Mouse (Mus musculus) midbrain, embryonic 12.5 days (tissue): ENCODE data around the gene Lyg1. TPM values are rescaled to one million over a fixed set of nuclear protein-coding genes. Genes with fewer than 3 reads are reported as not detected.
"Not testable (repeated sequence)": the region's sequence is repeated elsewhere in the genome, so short reads cannot be mapped to it uniquely, and the experiment has no call there.

ENCODE experiments used
- ATAC-seq: fragments of 200-750 bp; cut with Nextera tagmentation; 2 replicates; pipeline ENCODE4 v1.8.0; 2017; ENCODE audit warnings: low read depth, moderate TSS enrichment, moderate library complexity; ENCODE audit not compliant: low FRiP score
- H3K27ac ChIP-seq: fragments of 300-500 bp; sonication (generic); replicated peaks from 2 replicates; pipeline ENCODE4 v1.5.1; 2016; ENCODE audit warnings: mild to moderate bottlenecking
- H3K27me3 ChIP-seq: fragments of 300-500 bp; sonication (generic); 2 replicates; pipeline ENCODE4 v1.6.1; 2016; ENCODE audit warnings: mild to moderate bottlenecking
- H3K36me3 ChIP-seq: fragments of 300-500 bp; sonication (generic); 2 replicates; pipeline ENCODE4 v1.6.1; 2016
- H3K4me1 ChIP-seq: fragments of 300-500 bp; sonication (generic); 2 replicates; pipeline ENCODE4 v1.6.1; 2016
- H3K4me2 ChIP-seq: fragments of 300-500 bp; sonication (generic); replicated peaks from 2 replicates; pipeline ENCODE4 v1.6.1; 2016; ENCODE audit warnings: mild to moderate bottlenecking, moderate library complexity
- H3K4me3 ChIP-seq: fragments of 300-500 bp; sonication (generic); 2 replicates; pipeline ENCODE4 v1.5.1; 2016; ENCODE audit warnings: mild to moderate bottlenecking
- H3K9ac ChIP-seq: fragments of 300-500 bp; sonication (generic); replicated peaks from 2 replicates; pipeline ENCODE4 v1.6.1; 2016; ENCODE audit warnings: mild to moderate bottlenecking, moderate library complexity
- H3K9me3 ChIP-seq: fragments of 300-500 bp; sonication (generic); 2 replicates; pipeline ENCODE4 v1.6.1; 2016; ENCODE audit warnings: mild to moderate bottlenecking
- WGBS: fragments of 180-500 bp; shearing (Covaris S2); methylation state at CpG from one replicate; pipeline ENCODE4 v1.1.7; 2016; 5-methylcytosine and 5-hydroxymethylcytosine counted together
- polyA plus RNA-seq: library from polyadenylated mRNA; unstranded; fragments of >200 nt; fragmentation: Nextera tagmentation; extraction: Ambion mirVana; gene quantifications from 2 replicates; pipeline ENCODE4 v1.2.1, GENCODE M21; 2016

Gene Lyg1
- polyA plus RNA-seq, 1 experiment from 2014 or later = not detected

DNA sequence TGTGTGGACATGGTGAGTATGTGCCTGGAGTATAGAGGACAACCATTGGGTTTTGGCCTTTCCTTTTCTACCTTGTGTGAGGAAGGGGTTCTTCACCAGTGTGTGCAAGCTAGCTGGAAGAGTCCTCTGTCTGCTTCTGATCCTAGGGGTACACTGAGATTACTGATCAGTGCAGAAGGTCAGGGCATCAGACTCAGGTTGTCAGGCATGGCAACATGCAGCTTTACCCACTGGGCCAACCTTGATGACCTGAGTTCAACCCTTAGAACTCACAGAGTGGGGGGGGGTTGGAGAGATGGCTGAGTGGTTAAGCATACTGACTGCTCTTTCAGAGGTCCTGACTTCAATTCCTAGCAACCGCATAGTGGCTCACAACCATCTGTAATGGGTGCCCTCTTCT lies 26.8 kb upstream of the Lyg1 start:
- no peaks in the 10 kb centered on the region for H3K4me1 ChIP-seq
- no peak overlapping the region for H3K27ac ChIP-seq
- no peaks in the 10 kb centered on the region for H3K9me3 ChIP-seq
- peaks cover 40% of the 10 kb centered on the region for H3K36me3 ChIP-seq
- ATAC-seq = no peak
- H3K9ac ChIP-seq = no peak overlapping the region
- H3K4me3 ChIP-seq = no peak overlapping the region
- no peaks in the 10 kb centered on the region for H3K27me3 ChIP-seq
- no peak overlapping the region for H3K4me2 ChIP-seq
- 95% methylated on average over 1 of the region's 1 CpGs for WGBS

GRCm38 (mm10) chr1:37977303-37977702 lies 19.7 kb upstream of the Lyg1 start:
- ATAC-seq = no peak
- no peak overlapping the region for H3K4me2 ChIP-seq
- no peak overlapping the region for H3K9ac ChIP-seq
- WGBS = 92% methylated on average over 7 of the region's 7 CpGs
- no peaks in the 10 kb centered on the region for H3K36me3 ChIP-seq
- H3K9me3 ChIP-seq = no peaks in the 10 kb centered on the region
- no peak overlapping the region for H3K27ac ChIP-seq
- H3K4me1 ChIP-seq = no peaks in the 10 kb centered on the region
- no peak overlapping the region for H3K4me3 ChIP-seq
- H3K27me3 ChIP-seq = no peaks in the 10 kb centered on the region

DNA sequence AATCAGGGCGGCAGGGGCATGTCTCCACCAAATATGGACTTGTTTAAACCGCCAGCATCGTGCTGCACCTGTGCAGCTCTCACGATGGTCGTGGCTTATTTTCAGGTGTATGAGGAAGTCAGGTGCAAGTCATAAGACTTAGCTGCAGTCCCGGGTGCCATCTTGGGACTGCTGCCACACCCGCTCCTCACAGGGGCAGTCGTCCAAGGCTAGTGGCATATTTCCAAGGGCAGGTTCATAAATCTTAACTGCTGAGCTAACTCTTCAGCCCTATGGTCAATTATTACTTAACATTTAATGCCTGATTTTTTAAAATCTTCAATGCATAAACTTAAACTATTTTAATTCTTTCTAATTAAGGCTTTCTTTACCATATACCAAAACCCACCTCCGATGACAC lies 19.1 kb upstream of the Lyg1 start:
- H3K9ac ChIP-seq, ATAC-seq, H3K27ac ChIP-seq, H3K27me3 ChIP-seq, H3K9me3 ChIP-seq, H3K4me3 ChIP-seq, H3K4me2 ChIP-seq, H3K4me1 ChIP-seq, H3K36me3 ChIP-seq: not testable (repeated sequence)
- 78% methylated on average over 9 of the region's 9 CpGs for WGBS

DNA sequence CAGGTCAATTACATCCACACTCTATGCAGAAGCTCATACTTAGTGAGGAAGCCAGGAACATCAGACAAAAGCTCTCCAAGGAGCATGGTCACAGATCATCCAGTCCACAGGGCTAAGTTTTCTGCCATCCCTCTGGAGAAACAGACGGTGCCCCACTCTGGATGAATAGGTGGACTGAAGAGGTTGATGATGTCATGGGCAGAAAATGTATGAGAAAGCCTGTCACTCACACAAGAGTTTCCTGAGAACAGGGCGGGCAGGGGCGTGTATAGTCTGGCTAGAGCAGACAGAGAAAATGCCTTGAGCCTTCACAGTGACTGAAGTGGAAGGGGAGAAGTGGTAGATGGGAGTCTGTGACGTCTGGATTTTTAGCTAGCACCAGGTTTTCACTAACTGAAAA lies 14.0 kb upstream of the Lyg1 start:
- Histone ChIP-seq H3K4me2 (no peak overlapping the region), H3K9me3 (no peaks in the 10 kb centered on the region), H3K27me3 (no peaks in the 10 kb centered on the region), H3K36me3 (no peaks in the 10 kb centered on the region), H3K4me1 (no peaks in the 10 kb centered on the region), H3K9ac (no peak overlapping the region), H3K4me3 (no peak overlapping the region), H3K27ac (no peak overlapping the region)
- WGBS = 73% methylated on average over 4 of the region's 4 CpGs
- ATAC-seq = no peak

GRCm38 (mm10) chr1:37968746-37969145 lies 11.2 kb upstream of the Lyg1 start:
- H3K4me2 ChIP-seq = no peak overlapping the region
- H3K36me3 ChIP-seq = no peaks in the 10 kb centered on the region
- ATAC-seq = no peak
- no peak overlapping the region for H3K9ac ChIP-seq
- 91% methylated on average over 6 of the region's 6 CpGs for WGBS
- H3K9me3 ChIP-seq = no peaks in the 10 kb centered on the region
- H3K4me3 ChIP-seq = no peak overlapping the region
- no peaks in the 10 kb centered on the region for H3K4me1 ChIP-seq
- H3K27ac ChIP-seq = no peak overlapping the region
- H3K27me3 ChIP-seq = no peaks in the 10 kb centered on the region

DNA sequence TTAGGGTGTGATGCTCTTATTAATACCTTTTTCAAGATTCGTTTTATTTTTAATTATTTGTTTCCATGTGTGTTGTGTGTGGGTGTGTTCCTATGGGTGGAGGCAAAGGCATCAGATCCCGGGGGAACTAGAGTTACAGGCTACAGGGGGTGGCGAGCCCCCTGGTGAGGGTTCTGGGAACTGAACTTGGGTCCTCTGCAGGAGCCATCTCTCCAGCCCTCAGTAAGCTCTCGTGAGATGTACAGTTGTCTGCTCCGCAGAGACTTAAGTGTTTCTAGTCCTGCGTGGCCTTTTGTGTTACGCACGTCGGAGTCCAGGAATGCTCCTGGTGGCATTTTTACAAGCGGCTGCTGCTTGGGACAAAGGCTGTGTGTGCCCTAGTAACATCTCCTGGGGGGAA lies 8.0 kb upstream of the Lyg1 start:
- H3K4me1 ChIP-seq = no peaks in the 10 kb centered on the region
- no peak overlapping the region for H3K9ac ChIP-seq
- H3K4me3 ChIP-seq = no peak overlapping the region
- no peak overlapping the region for H3K4me2 ChIP-seq
- ATAC-seq = no peak
- H3K36me3 ChIP-seq = no peaks in the 10 kb centered on the region
- H3K27ac ChIP-seq = no peak overlapping the region
- H3K9me3 ChIP-seq = no peaks in the 10 kb centered on the region
- WGBS = 67% methylated on average over 10 of the region's 10 CpGs
- no peaks in the 10 kb centered on the region for H3K27me3 ChIP-seq

- no peak for ATAC-seq
- H3K9me3 ChIP-seq = no peaks in the 10 kb centered on the region
- H3K27me3 ChIP-seq = no peaks in the 10 kb centered on the region
- no peaks in the 10 kb centered on the region for H3K4me1 ChIP-seq
- no peaks in the 10 kb centered on the region for H3K36me3 ChIP-seq
- H3K4me3 ChIP-seq = no peak overlapping the region
- no peak overlapping the region for H3K4me2 ChIP-seq
- H3K9ac ChIP-seq = no peak overlapping the region
- WGBS = 66% methylated on average over 5 of the region's 5 CpGs
- no peak overlapping the region for H3K27ac ChIP-seq
Observed at GRCm38 (mm10) chr1:37959486-37959885, 1.9 kb upstream of the Lyg1 start.

DNA sequence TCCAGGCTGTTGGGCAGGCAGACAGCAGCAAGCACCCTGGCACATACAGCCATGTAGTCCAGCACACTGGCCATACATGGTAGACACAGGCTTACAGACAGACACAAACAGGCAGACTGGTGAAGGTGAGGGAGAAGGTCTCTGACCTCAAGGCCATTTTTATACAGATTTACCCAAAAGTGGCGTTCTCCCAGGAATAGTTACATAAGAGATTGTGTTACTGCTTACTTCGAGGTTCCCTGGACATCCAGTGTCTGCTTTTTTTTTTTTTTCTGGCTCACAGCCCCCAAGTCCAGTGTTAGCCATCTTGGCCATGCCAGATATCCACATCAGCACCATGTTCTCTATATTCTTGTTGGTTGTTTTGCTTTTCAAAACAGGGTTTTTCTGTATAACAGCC lies 957 bp upstream of the Lyg1 start:
- WGBS = 84% methylated on average over 2 of the region's 2 CpGs
- H3K9me3 ChIP-seq = no peaks in the 10 kb centered on the region
- no peaks in the 10 kb centered on the region for H3K4me1 ChIP-seq
- no peaks in the 10 kb centered on the region for H3K27me3 ChIP-seq
- H3K4me2 ChIP-seq = no peak overlapping the region
- no peaks in the 10 kb centered on the region for H3K36me3 ChIP-seq
- no peak overlapping the region for H3K4me3 ChIP-seq
- no peak overlapping the region for H3K9ac ChIP-seq
- H3K27ac ChIP-seq = no peak overlapping the region
- ATAC-seq = no peak

- H3K36me3 ChIP-seq = no peaks in the 10 kb centered on the region
- no peak overlapping the region for H3K4me2 ChIP-seq
- no peaks in the 10 kb centered on the region for H3K4me1 ChIP-seq
- 41% methylated on average over 3 of the region's 3 CpGs for WGBS
- no peaks in the 10 kb centered on the region for H3K9me3 ChIP-seq
- no peak overlapping the region for H3K27ac ChIP-seq
- H3K4me3 ChIP-seq = no peak overlapping the region
- H3K27me3 ChIP-seq = no peaks in the 10 kb centered on the region
- ATAC-seq = no peak
- no peak overlapping the region for H3K9ac ChIP-seq
Observed at GRCm38 (mm10) chr1:37956690-37957431, 698 bp downstream of the Lyg1 start.

- WGBS = 95% methylated on average over 2 of the region's 2 CpGs
- ATAC-seq = no peak
Observed at GRCm38 (mm10) chr1:37955251-37955650, 2.3 kb downstream of the Lyg1 start.

DNA sequence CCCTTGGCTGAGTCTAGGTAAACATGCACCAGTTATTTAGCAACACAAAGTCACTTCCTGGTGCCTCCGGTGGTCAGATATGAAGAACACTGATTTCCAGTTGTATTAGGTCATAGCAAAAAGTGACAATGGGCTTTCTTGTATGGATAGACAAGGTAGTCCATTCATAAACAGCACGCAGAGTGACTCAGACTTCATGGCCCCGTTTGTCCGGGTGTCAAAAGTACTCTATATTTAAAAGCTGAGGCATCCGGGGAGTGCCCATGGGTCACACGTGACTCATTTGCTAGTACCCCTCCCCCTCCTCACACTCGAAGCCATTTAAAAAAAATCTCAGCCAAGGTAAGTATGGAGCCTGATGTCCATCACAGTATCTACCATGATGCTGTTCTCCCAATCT lies 2.8 kb downstream of the Lyg1 start:
- peaks cover 2% of the 10 kb centered on the region; the same call in 1 of the 2 replicates for H3K27me3 ChIP-seq
- no peaks in the 10 kb centered on the region for H3K36me3 ChIP-seq
- no peak overlapping the region for H3K4me2 ChIP-seq
- no peak overlapping the region for H3K27ac ChIP-seq
- WGBS = 86% methylated on average over 7 of the region's 7 CpGs
- H3K9ac ChIP-seq = no peak overlapping the region
- no peaks in the 10 kb centered on the region for H3K4me1 ChIP-seq
- H3K9me3 ChIP-seq = no peaks in the 10 kb centered on the region
- no peak overlapping the region for H3K4me3 ChIP-seq
- no peak for ATAC-seq

More at GRCm38 (mm10) chr1:37955251-37955650, 2.3 kb downstream of the Lyg1 start:
- H3K4me2 ChIP-seq = no peak overlapping the region
- no peaks in the 10 kb centered on the region for H3K27me3 ChIP-seq
- H3K9me3 ChIP-seq = no peaks in the 10 kb centered on the region
- H3K4me1 ChIP-seq = no peaks in the 10 kb centered on the region
- H3K4me3 ChIP-seq = no peak overlapping the region
- H3K27ac ChIP-seq = no peak overlapping the region
- H3K36me3 ChIP-seq = no peaks in the 10 kb centered on the region
- H3K9ac ChIP-seq = no peak overlapping the region

DNA sequence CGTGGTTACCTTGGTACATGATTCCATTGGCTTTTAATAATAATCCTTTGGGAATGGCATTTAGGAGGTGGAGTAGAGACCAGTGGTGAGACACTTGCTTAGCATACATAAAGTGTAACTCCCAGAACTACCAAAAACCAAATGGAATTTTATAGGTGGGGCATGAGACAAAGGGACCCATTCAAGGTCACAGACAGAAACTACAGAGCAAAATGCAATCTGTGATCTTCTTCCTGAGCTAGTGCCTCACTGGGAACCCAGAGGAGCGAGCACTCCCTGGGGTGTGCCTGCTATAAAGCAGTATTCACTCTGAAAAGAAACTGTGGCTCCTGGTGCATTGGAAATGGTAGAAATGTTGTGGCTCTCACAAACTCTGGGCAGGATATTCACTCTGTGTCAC lies 8.7 kb downstream of the Lyg1 start:
- no peak overlapping the region for H3K9ac ChIP-seq
- H3K4me2 ChIP-seq = no peak overlapping the region
- no peak overlapping the region for H3K4me3 ChIP-seq
- H3K9me3 ChIP-seq = no peaks in the 10 kb centered on the region
- no peaks in the 10 kb centered on the region for H3K36me3 ChIP-seq
- no peak for ATAC-seq
- WGBS = 93% methylated on average over 2 of the region's 2 CpGs
- no peaks in the 10 kb centered on the region for H3K4me1 ChIP-seq
- peaks cover 3% of the 10 kb centered on the region; the same call in 1 of the 2 replicates for H3K27me3 ChIP-seq
- no peak overlapping the region for H3K27ac ChIP-seq

GRCm38 (mm10) chr1:37931806-37932205 lies 25.8 kb downstream of the Lyg1 start:
- Histone ChIP-seq H3K9ac (no peak overlapping the region), H3K4me2 (no peak overlapping the region), H3K36me3 (no peaks in the 10 kb centered on the region), H3K4me3 (no peak overlapping the region), H3K27me3 (no peaks in the 10 kb centered on the region), H3K4me1 (no peaks in the 10 kb centered on the region), H3K9me3 (no peaks in the 10 kb centered on the region), H3K27ac (no peak overlapping the region)
- ATAC-seq = no peak
- WGBS = 22% methylated on average over 3 of the region's 3 CpGs
